Mouse (Mus musculus): ENCODE measurements around the gene Anapc1.

Anapc1 gene

GRCm38 (mm10) chr2:128686921-128687557 lies at the start of gene Anapc1:
Gene Anapc1, minus strand, starts transcription at chr2:128687391.
- DNase-seq, result peak; percentile 89

- peak; percentile 69 for DNase-seq
These were observed 47.9 kb upstream of the Anapc1 start for GRCm38 (mm10) chr2:128735089-128735488.

GRCm38 (mm10) chr2:128731951-128732350 lies 44.8 kb upstream of the Anapc1 start:
- DNase-seq, result no peak

GRCm38 (mm10) chr2:128731514-128731913 lies 44.3 kb upstream of the Anapc1 start:
- no peak for DNase-seq

- no peak for DNase-seq
These were observed 42.0 kb upstream of the Anapc1 start for GRCm38 (mm10) chr2:128729141-128729540.

- no peak for DNase-seq
These were observed 40.9 kb upstream of the Anapc1 start for GRCm38 (mm10) chr2:128728066-128728465.

- DNase-seq, result no peak
These were observed 40.4 kb upstream of the Anapc1 start for GRCm38 (mm10) chr2:128727552-128727951.

- DNase-seq, result no peak
These were observed 39.4 kb upstream of the Anapc1 start for GRCm38 (mm10) chr2:128726626-128727025.

- DNase-seq, result no peak
These were observed 38.9 kb upstream of the Anapc1 start for GRCm38 (mm10) chr2:128726067-128726466.

- no peak for DNase-seq
These were observed 35.0 kb upstream of the Anapc1 start for GRCm38 (mm10) chr2:128722106-128722710.

GRCm38 (mm10) chr2:128719380-128719779 lies 32.2 kb upstream of the Anapc1 start:
- DNase-seq, result no peak

GRCm38 (mm10) chr2:128715979-128716378 lies 28.8 kb upstream of the Anapc1 start:
- no peak for DNase-seq

- DNase-seq, result no peak
These were observed 27.6 kb upstream of the Anapc1 start for GRCm38 (mm10) chr2:128714724-128715241.

- DNase-seq, result peak; percentile 52
These were observed 26.4 kb upstream of the Anapc1 start for GRCm38 (mm10) chr2:128713548-128714003.

GRCm38 (mm10) chr2:128712940-128713339 lies 25.7 kb upstream of the Anapc1 start:
- no peak for DNase-seq

- DNase-seq, result no peak
These were observed 23.4 kb upstream of the Anapc1 start for GRCm38 (mm10) chr2:128710609-128711008.

GRCm38 (mm10) chr2:128709264-128709663 lies 22.1 kb upstream of the Anapc1 start:
- DNase-seq, result no peak

- DNase-seq, result peak; percentile 53
These were observed 17.3 kb upstream of the Anapc1 start for GRCm38 (mm10) chr2:128704474-128704873.

GRCm38 (mm10) chr2:128699201-128699885 lies 12.2 kb upstream of the Anapc1 start:
- DNase-seq, result peak; percentile 50

- DNase-seq, result peak; percentile 95
These were observed 11.5 kb upstream of the Anapc1 start, which contains the start of gene Mertk for GRCm38 (mm10) chr2:128698693-128699181. Gene Mertk, plus strand, starts transcription at chr2:128698956.

- peak; percentile 92 for DNase-seq
These were observed 11.0 kb upstream of the Anapc1 start for GRCm38 (mm10) chr2:128698140-128698692.

- DNase-seq, result no peak
These were observed 10.4 kb upstream of the Anapc1 start for GRCm38 (mm10) chr2:128697566-128697965.

- DNase-seq, result no peak
These were observed 9.9 kb upstream of the Anapc1 start for GRCm38 (mm10) chr2:128697047-128697446.

Measured in lung, postnatal 14 days (tissue).